Mouse (Mus musculus) midbrain, embryonic 14.5 days (tissue): Measurements from ENCODE around the gene Aldh1a2. TPM values are rescaled to one million over a fixed set of nuclear protein-coding genes. Genes with fewer than 3 reads are reported as not detected.

ENCODE experiments used
- ATAC-seq: fragments of 200-750 bp; cut with Nextera tagmentation; 2 replicates; pipeline ENCODE4 v1.8.0; 2017; ENCODE audit warnings: moderate number of reproducible peaks, moderate library complexity; ENCODE audit not compliant: low FRiP score, low TSS enrichment
- DNase-seq: peaks from one replicate; pipeline ENCODE4 v3.0.0-alpha.2; 2015
- H3K27ac ChIP-seq: fragments of 300-500 bp; sonication (generic); replicated peaks from 2 replicates; pipeline ENCODE4 v1.5.1; 2014; ENCODE audit warnings: mild to moderate bottlenecking, low read depth, low read length, moderate library complexity
- H3K27me3 ChIP-seq: fragments of 300-500 bp; sonication (generic); 2 replicates; pipeline ENCODE4 v1.6.1; 2014; ENCODE audit warnings: low read length, control low read depth, mixed read lengths; ENCODE audit not compliant: control insufficient read depth, insufficient read depth
- H3K36me3 ChIP-seq: fragments of 300-500 bp; sonication (generic); 2 replicates; pipeline ENCODE4 v1.6.1; 2014; ENCODE audit warnings: low read length, control low read depth; ENCODE audit not compliant: control insufficient read depth, insufficient read depth
- H3K4me1 ChIP-seq: fragments of 300-500 bp; sonication (generic); 2 replicates; pipeline ENCODE4 v1.6.1; 2014; ENCODE audit warnings: mild to moderate bottlenecking, antibody characterized with exemption, low read length, control low read depth; ENCODE audit not compliant: control insufficient read depth, insufficient read depth
- H3K4me2 ChIP-seq: fragments of 300-500 bp; sonication (generic); 2 replicates; pipeline ENCODE4 v1.6.1; 2014; ENCODE audit warnings: mild to moderate bottlenecking, low read length, moderate library complexity
- H3K4me3 ChIP-seq: fragments of 300-500 bp; sonication (generic); replicated peaks from 2 replicates; pipeline ENCODE4 v1.5.1; 2014; ENCODE audit warnings: low read depth, low read length
- H3K9ac ChIP-seq: fragments of 300-500 bp; sonication (generic); replicated peaks from 2 replicates; pipeline ENCODE4 v1.6.1; 2014; ENCODE audit warnings: mild to moderate bottlenecking, low read length, moderate library complexity
- H3K9me3 ChIP-seq: fragments of 300-500 bp; sonication (generic); 2 replicates; pipeline ENCODE4 v1.6.1; 2016; ENCODE audit warnings: low read length, control low read depth, mixed read lengths; ENCODE audit not compliant: control insufficient read depth
- WGBS: fragments of 180-500 bp; shearing (Covaris S2); extraction: QIAGEN DNeasy Blood & Tissue Kit; methylation state at CpG from one replicate; pipeline ENCODE4 v1.1.7; 2014; 5-methylcytosine and 5-hydroxymethylcytosine counted together
- polyA plus RNA-seq: library from polyadenylated mRNA; unstranded; fragments of >200 nt; fragmentation: Nextera tagmentation; extraction: Ambion mirVana; gene quantifications from 2 replicates; pipeline ENCODE4 v1.2.1, GENCODE M21; 2014

The Aldh1a2 gene
- polyA plus RNA-seq, 1 experiment from 2014 or later, result 16.0 TPM

DNA sequence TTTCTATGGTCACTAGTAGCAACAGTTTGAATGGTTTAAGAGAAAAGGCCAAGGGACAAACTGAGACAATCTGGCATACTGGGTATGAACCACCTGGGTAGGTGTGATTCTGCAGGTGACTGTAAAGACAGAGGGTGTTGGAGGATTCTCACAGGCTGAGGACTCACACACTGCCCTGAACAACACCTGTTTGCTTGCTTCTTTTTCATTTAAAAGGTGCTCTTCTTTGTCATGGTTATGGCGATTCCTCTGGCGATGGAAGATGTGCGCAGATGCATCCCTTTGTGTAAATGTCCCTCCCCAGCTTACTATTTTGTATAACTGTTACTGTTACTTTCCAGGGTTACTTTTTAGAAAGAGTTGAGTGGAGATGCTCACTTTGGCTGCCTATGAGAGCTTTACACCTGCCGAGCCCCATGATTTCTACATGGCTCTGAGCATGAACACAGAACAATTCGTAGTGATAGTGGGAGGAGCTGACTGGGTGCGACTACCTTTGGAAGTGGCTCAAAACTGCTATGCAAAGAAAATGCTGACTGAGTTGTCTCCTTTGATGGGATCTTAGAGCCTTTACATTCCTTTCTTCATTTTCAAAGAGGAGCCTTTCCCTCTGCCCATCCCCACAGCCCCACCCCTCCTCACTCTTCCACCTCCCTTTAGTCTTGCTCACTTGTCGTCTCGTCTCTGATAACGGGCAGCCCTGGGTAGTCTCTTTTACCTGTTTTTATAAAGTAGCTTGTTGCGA is 11.8 kb downstream of the Aldh1a2 start:
- Histone ChIP-seq H3K27me3 (peaks cover 4% of the 10 kb centered on the region; the same call in 1 of the 2 replicates), H3K9ac (no peak overlapping the region), H3K4me3 (no peak overlapping the region), H3K36me3 (no peaks in the 10 kb centered on the region), H3K27ac (no peak overlapping the region), H3K4me1 (no peaks in the 10 kb centered on the region), H3K4me2 (no peak overlapping the region), H3K9me3 (no peaks in the 10 kb centered on the region)
- ATAC-seq, result no peak
- DNase-seq, result no peak
- WGBS, result 30% methylated on average over 10 of the region's 10 CpGs

GRCm38 (mm10) chr9:71230011-71230410 is 14.4 kb downstream of the Aldh1a2 start:
- WGBS, result 30% methylated on average over 6 of the region's 6 CpGs
- H3K36me3 ChIP-seq, result no peaks in the 10 kb centered on the region
- ATAC-seq, result no peak

GRCm38 (mm10) chr9:71236540-71236939 is 21.0 kb downstream of the Aldh1a2 start:
- H3K4me3 ChIP-seq, result no peak overlapping the region
- H3K27me3 ChIP-seq, result no peaks in the 10 kb centered on the region
- ATAC-seq (no peak), DNase-seq (no peak)
- no peaks in the 10 kb centered on the region for H3K36me3 ChIP-seq
- H3K27ac ChIP-seq, result no peak overlapping the region
- no peaks in the 10 kb centered on the region for H3K9me3 ChIP-seq
- H3K4me2 ChIP-seq, result no peak overlapping the region
- WGBS, result 95% methylated on average over 1 of the region's 1 CpGs
- H3K4me1 ChIP-seq, result no peaks in the 10 kb centered on the region
- H3K9ac ChIP-seq, result no peak overlapping the region

More at GRCm38 (mm10) chr9:71230011-71230410, 14.4 kb downstream of the Aldh1a2 start:
- no peak overlapping the region for H3K4me3 ChIP-seq
- H3K4me1 ChIP-seq, result no peaks in the 10 kb centered on the region
- H3K4me2 ChIP-seq, result no peak overlapping the region
- H3K9ac ChIP-seq, result no peak overlapping the region
- no peak for DNase-seq
- H3K27ac ChIP-seq, result no peak overlapping the region
- peaks cover 4% of the 10 kb centered on the region; the same call in 1 of the 2 replicates for H3K27me3 ChIP-seq
- H3K9me3 ChIP-seq, result no peaks in the 10 kb centered on the region

GRCm38 (mm10) chr9:71239926-71240325 is 24.3 kb downstream of the Aldh1a2 start:
- no peaks in the 10 kb centered on the region for H3K9me3 ChIP-seq
- no peaks in the 10 kb centered on the region for H3K4me1 ChIP-seq
- H3K27me3 ChIP-seq, result no peaks in the 10 kb centered on the region
- H3K4me3 ChIP-seq, result no peak overlapping the region
- DNase-seq (no peak), ATAC-seq (no peak)
- no peaks in the 10 kb centered on the region for H3K36me3 ChIP-seq
- H3K9ac ChIP-seq, result no peak overlapping the region
- no peak overlapping the region for H3K27ac ChIP-seq
- no peak overlapping the region for H3K4me2 ChIP-seq
- 83% methylated on average over 2 of the region's 2 CpGs for WGBS

- Histone ChIP-seq H3K27ac (no peak overlapping the region), H3K4me3 (no peak overlapping the region), H3K4me1 (no peaks in the 10 kb centered on the region), H3K27me3 (no peaks in the 10 kb centered on the region), H3K4me2 (no peak overlapping the region), H3K9me3 (no peaks in the 10 kb centered on the region), H3K36me3 (no peaks in the 10 kb centered on the region), H3K9ac (no peak overlapping the region)
- 82% methylated on average over 10 of the region's 10 CpGs for WGBS
- no peak for DNase-seq
- no peak for ATAC-seq
Measured at GRCm38 (mm10) chr9:71241515-71242411, 26.2 kb downstream of the Aldh1a2 start.

GRCm38 (mm10) chr9:71242412-71242781 is 26.8 kb downstream of the Aldh1a2 start:
- no peak for DNase-seq
- H3K4me1 ChIP-seq, result no peaks in the 10 kb centered on the region
- H3K4me2 ChIP-seq, result no peak overlapping the region
- no peak for ATAC-seq
- no peak overlapping the region for H3K27ac ChIP-seq
- no peak overlapping the region for H3K4me3 ChIP-seq
- no peaks in the 10 kb centered on the region for H3K36me3 ChIP-seq
- 97% methylated on average over 5 of the region's 5 CpGs for WGBS
- H3K9me3 ChIP-seq, result no peaks in the 10 kb centered on the region
- no peaks in the 10 kb centered on the region for H3K27me3 ChIP-seq
- H3K9ac ChIP-seq, result no peak overlapping the region

DNA sequence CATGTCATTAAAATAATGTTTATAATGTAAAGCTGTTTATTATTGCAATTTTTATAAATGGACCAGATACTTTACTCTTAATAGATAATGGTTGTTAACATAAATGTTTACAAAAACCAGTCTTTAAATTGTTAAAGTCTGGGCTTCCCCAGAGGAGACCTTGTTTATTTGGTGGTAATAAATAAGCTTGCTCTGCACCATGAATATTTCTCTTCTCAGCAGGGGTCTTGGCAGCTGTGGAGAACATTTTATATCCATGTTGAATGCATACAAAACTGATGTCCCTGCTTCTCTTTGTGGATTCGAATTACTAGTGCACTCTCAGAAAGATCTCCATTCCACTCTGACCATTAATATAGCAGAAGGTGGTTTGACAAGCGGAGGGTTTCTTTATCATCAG is 38.8 kb downstream of the Aldh1a2 start:
- H3K4me1 ChIP-seq, result no peaks in the 10 kb centered on the region
- 87% methylated on average over 2 of the region's 2 CpGs for WGBS
- no peak for DNase-seq

GRCm38 (mm10) chr9:71262711-71263110 is 47.1 kb downstream of the Aldh1a2 start:
- 85% methylated on average over 3 of the region's 3 CpGs for WGBS
- no peak overlapping the region for H3K9ac ChIP-seq
- H3K4me2 ChIP-seq, result no peak overlapping the region
- H3K9me3 ChIP-seq, result no peaks in the 10 kb centered on the region
- ATAC-seq (no peak), DNase-seq (no peak)
- no peaks in the 10 kb centered on the region for H3K4me1 ChIP-seq
- no peaks in the 10 kb centered on the region for H3K27me3 ChIP-seq
- H3K27ac ChIP-seq, result no peak overlapping the region
- H3K4me3 ChIP-seq, result no peak overlapping the region
- H3K36me3 ChIP-seq, result no peaks in the 10 kb centered on the region

More for the DNA sequence above, 38.8 kb downstream of the Aldh1a2 start:
- no peak overlapping the region for H3K4me3 ChIP-seq
- no peak overlapping the region for H3K27ac ChIP-seq
- H3K4me2 ChIP-seq, result no peak overlapping the region
- no peaks in the 10 kb centered on the region for H3K36me3 ChIP-seq
- no peak overlapping the region for H3K9ac ChIP-seq
- ATAC-seq, result no peak
- H3K9me3 ChIP-seq, result no peaks in the 10 kb centered on the region
- H3K27me3 ChIP-seq, result no peaks in the 10 kb centered on the region
